Mouse (Mus musculus): Measurements from ENCODE around the gene Mst1r. TPM values are rescaled to one million over a fixed set of nuclear protein-coding genes. Genes with fewer than 3 reads are reported as not detected.

The Mst1r gene
- 0.15 TPM for total RNA-seq (2023)

DNA sequence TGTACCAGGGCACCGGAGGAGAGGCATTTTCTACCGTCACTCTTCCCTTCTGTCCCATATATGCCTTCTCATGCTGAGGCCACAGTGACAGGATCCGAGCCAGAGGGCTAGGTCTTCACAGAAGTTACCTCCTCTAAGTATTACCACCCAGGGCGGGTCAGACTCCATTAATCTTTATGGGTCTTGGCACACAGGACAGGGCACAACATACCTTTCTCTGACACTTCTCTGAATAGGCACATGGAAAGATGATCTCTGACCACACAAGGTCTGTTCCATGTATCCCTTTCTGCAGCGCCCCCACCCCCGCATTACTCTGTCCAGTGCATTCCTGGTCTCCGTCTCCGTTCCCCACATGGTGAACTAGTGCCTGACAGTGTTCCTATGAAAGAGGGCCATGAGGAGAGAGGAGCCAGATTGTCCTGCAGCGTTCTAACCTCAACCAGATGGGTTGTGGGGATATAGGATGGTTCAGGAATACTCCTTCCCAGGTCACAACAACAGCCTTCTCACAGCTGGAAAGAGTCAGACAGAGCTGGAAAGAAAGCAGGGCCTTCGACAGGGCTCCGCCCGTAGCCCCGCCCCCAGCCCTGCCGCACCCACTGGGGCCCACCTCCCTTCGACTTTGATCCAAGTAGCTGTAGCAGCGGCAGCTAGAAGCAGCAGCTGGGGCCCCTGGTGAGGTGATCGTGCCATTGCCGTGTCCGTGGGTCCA, at the start of gene Mst1r:
TSS of gene Mst1r (plus strand) at position 622 of the 715 bp plus-strand sequence.

DNA sequence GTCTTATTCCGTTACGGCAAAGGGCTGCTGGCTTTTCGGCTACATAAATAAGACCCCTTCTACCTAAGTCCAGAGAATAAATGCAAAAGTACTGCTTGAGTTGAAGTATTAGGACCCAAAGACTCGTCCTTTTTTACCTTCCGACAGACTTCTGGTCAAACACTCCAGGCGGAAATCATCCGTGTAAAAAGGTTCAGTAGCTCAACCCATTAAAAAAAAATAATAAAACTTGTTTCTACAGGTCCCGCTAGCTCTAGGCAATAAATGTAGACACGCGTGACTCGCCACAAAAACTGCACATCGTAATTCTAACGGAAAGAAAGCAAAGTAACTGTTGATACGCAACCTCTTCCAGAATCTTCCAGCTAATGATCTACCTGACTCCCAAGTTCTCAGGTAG, 33.5 kb upstream of the Mst1r start, which contains the start of gene Rbm6:
TSS of gene Rbm6 (minus strand) at position 101 of the 400 bp plus-strand sequence.

DNA sequence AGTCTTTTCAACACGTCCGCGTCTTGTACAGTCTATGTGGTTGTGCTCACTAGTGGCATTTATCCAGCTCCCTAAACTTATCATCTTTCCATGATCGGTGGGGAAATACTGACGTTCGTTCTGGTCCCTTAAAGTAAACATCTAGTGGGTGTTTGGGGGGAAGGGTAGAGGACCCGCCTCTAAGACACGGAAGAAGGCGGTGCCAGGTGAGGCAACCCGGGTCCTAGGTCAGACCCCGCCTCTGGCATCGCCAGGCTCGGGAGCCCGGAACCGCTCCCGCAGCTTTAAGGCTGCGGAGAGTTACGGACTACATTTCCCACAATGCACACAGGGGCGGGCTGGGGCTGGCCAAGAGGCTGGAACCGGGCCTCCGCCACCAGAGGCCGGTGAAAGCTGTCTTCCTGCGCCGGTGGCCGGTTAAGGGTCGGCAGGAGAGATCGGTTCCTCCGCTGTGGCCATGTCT, 18.8 kb upstream of the Mst1r start, which contains the start of gene Mon1a:
TSS of gene Mon1a (plus strand) at position 348 of the 463 bp plus-strand sequence.

DNA sequence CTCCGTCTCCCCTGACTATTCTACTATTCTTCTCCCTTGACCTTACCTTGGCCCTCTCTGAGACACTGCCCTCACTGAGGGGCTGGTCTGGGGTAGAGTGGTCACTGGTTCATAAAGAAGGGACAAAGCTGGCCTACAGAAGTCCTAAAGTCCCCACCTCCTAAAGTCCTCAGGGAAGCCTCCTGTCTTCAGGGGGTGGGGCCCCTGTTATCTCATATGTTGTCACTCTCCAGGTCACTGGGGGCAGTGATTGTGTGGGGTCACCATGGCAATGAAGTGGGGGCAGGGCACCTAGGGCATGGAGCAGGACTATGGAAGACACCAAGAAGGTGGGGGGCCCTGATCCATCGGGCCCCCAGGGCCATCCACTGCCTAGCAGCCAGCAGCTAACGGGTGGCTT, 21.5 kb downstream of the Mst1r start, which contains the start of gene Actl11:
TSS of gene Actl11 (plus strand) at position 301 of the 400 bp plus-strand sequence.

DNA sequence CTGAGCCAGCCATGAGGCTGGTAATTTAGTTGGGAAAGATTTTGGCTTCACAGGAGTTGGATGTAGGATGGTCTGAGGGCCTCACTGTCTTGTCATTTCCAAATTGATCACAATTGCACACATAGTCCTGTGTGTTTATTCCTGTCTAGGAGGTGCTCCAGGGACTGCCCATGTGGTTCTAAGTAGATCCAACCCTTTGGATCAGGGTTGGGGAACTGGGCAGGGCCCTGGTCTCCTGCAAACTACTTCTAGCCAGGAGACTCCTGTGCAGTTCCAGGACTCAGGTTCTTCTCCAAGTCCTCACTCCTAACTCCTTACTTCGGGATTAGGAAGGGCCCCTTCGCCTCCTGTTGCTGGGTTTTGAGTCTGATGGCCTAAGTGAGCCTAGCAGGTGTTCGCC, 28.7 kb downstream of the Mst1r start, which contains the start of gene Camkv:
TSS of gene Camkv (plus strand) at position 301 of the 400 bp plus-strand sequence.

DNA sequence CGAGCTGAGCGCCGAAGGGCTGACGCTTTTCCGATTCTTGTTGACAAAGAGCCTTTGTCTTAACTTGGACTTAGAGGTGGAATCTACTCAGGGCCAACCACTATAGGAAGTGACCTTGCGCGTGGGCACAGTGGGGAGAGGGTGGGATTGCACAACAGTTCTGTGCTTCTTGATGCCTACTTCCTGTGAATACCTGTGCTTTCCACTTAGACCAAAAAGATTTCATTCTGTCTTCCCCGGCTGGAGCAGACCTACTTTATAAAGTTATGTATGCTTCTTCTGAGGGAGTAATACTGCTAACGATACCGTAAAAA, 43.2 kb downstream of the Mst1r start, which contains the start of gene Traip:
TSS of gene Traip (plus strand) at position 215 of the 314 bp plus-strand sequence.

Other genes with a start within 250 kb of the Mst1r start
- gene Slc38a3, start 237.3 kb upstream of the Mst1r start, total RNA-seq (2023) = not detected
- gene Gnat1, start 227.2 kb upstream of the Mst1r start, total RNA-seq (2023) = 1.3 TPM
- 0.86 TPM for gene Sema3f, start 196.4 kb upstream of the Mst1r start, total RNA-seq (2023)
- 256 TPM for gene Rbm5, start 135.9 kb upstream of the Mst1r start, total RNA-seq (2023)
- gene Rbm6, start 33.6 kb upstream of the Mst1r start, total RNA-seq (2023) = 129 TPM
- 16.2 TPM for gene Mon1a, start 18.7 kb upstream of the Mst1r start, total RNA-seq (2023)
- gene Actl11, start 21.6 kb downstream of the Mst1r start, total RNA-seq (2023) = not detected
- not detected for gene Camkv, start 28.8 kb downstream of the Mst1r start, total RNA-seq (2023)
- gene Traip, start 43.3 kb downstream of the Mst1r start, total RNA-seq (2023) = 5.8 TPM
- gene Uba7, start 68.6 kb downstream of the Mst1r start, total RNA-seq (2023) = 196 TPM
- 1.4 TPM for gene Gm20661, start 76.2 kb downstream of the Mst1r start, total RNA-seq (2023)
- gene Inka1, start 79.0 kb downstream of the Mst1r start, total RNA-seq (2023) = not detected
- 2.4 TPM for gene Cdhr4, start 85.6 kb downstream of the Mst1r start, total RNA-seq (2023)
- 1.9 TPM for gene Gm20662, start 89.5 kb downstream of the Mst1r start, total RNA-seq (2023)
- 145 TPM for gene Ip6k1, start 95.6 kb downstream of the Mst1r start, total RNA-seq (2023)
- 21.2 TPM for gene Gmppb, start 142.4 kb downstream of the Mst1r start, total RNA-seq (2023)
- 7.0 TPM for gene Amigo3, start 146.3 kb downstream of the Mst1r start, total RNA-seq (2023)
- gene Mst1, start 173.6 kb downstream of the Mst1r start, total RNA-seq (2023) = 0.52 TPM
- gene Rnf123, start 176.5 kb downstream of the Mst1r start, total RNA-seq (2023) = 181 TPM
- 111 TPM for gene Apeh, start 187.7 kb downstream of the Mst1r start, total RNA-seq (2023)

All from CD8-positive naive resting alpha-beta T cell, adult 57 days (primary cell).